Mouse (Mus musculus) ES-E14 (cell line): ENCODE results near the gene Lrrc17.

Source experiments
- CHD2 ChIP-seq: IDR thresholded peaks from 2 replicates; pipeline ENCODE4 v1.6.1; 2014; ENCODE audit warnings: mild to moderate bottlenecking, low read depth, low read length, inconsistent platforms
- MAFK ChIP-seq: IDR thresholded peaks from 2 replicates; pipeline ENCODE4 v1.6.1; 2014; ENCODE audit warnings: mild to moderate bottlenecking, low read depth, low read length, inconsistent platforms; ENCODE audit not compliant: insufficient read depth
- ZC3H11A ChIP-seq: IDR thresholded peaks from 2 replicates; pipeline ENCODE4 v1.6.1; 2012; ENCODE audit warnings: low read depth, mild to moderate bottlenecking, inconsistent platforms, low read length, borderline replicate concordance

GRCm38 (mm10) chr5:21574386-21575209, 31.2 kb downstream of the Lrrc17 start:
- no peak for TF ChIP-seq MAFK
- no peak for TF ChIP-seq ZC3H11A
- no peak for TF ChIP-seq CHD2
